Mouse (Mus musculus) spleen, adult 2 months (tissue): ENCODE data around the gene Mical2. TPM values are rescaled to one million over a fixed set of nuclear protein-coding genes. Genes with fewer than 3 reads are reported as not detected.

Experiments
- DNase-seq, 2 experiments: peaks; one replicate each; pipeline versions ENCODE4 v3.0.0 to v3.0.0-alpha.2; 2012 to 2021; ENCODE audit warnings: low spot score in 2 of 2, low read depth in 1 of 2
- H3K27ac ChIP-seq: fragments of 200-500 bp; 2 replicates; pipeline ENCODE4 v1.5.1; 2012; ENCODE audit warnings: low read length, inconsistent platforms; ENCODE audit not compliant: insufficient read depth
- H3K27me3 ChIP-seq: fragments of 200-500 bp; 2 replicates; pipeline ENCODE4 v1.6.1; 2012; ENCODE audit warnings: mild to moderate bottlenecking, moderate library complexity, low read length, inconsistent platforms; ENCODE audit not compliant: control insufficient read depth, insufficient read depth
- H3K36me3 ChIP-seq: fragments of 200-500 bp; 2 replicates; pipeline ENCODE4 v1.6.1; 2012; ENCODE audit warnings: mild to moderate bottlenecking, low read length, inconsistent platforms; ENCODE audit not compliant: control insufficient read depth, insufficient read depth
- H3K4me1 ChIP-seq: fragments of 200-500 bp; 2 replicates; pipeline ENCODE4 v1.6.1; 2011; ENCODE audit warnings: inconsistent platforms; ENCODE audit not compliant: control insufficient read depth, insufficient read depth, insufficient read length
- H3K4me3 ChIP-seq: fragments of 200-500 bp; 2 replicates; pipeline ENCODE4 v1.5.1; 2011; ENCODE audit warnings: mild to moderate bottlenecking, inconsistent platforms; ENCODE audit not compliant: insufficient read depth, insufficient read length; ENCODE audit errors: extremely low read depth
- CTCF ChIP-seq: fragments of 200-500 bp; IDR thresholded peaks from 2 replicates; pipeline ENCODE4 v1.5.1; 2011; ENCODE audit warnings: mild to moderate bottlenecking, inconsistent platforms; ENCODE audit not compliant: insufficient read depth, insufficient read length, insufficient replicate concordance; ENCODE audit errors: extremely low read depth
- POLR2A ChIP-seq: fragments of 200-500 bp; IDR thresholded peaks from 2 replicates; pipeline ENCODE4 v1.6.1; 2011; ENCODE audit warnings: low read depth, low read length, inconsistent platforms
- WGBS: fragments of 180-500 bp; shearing (Covaris S2); methylation state at CpG from one replicate; pipeline ENCODE4 v1.1.7; 2018; 5-methylcytosine and 5-hydroxymethylcytosine counted together
- polyA plus RNA-seq: library from polyadenylated mRNA; depleted of rRNA; stranded (reverse); fragments of >200 nt; gene quantifications from 2 replicates; pipeline ENCODE4 v1.2.3, GENCODE M21; 2012

Gene Mical2
- polyA plus RNA-seq, 1 experiment: 3.1 TPM

DNA sequence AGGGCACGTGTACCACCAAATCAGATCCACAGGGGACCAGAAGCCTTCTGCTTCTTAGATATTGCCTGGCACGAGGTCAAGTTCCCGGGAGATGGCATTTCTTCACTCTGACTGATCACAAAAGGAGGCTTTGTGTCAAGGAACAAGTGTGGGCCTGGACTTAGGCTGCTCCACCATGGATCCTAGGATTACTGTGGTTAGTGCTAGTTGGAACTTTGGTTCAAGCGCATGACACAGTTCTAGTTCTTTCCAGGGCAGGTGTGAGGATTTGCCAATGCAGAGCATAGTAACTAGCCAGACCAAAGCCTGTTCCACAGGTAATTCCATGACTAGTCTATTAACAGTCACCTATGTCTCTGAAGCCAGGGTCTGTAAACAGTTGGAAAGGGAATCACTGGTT, 20.8 kb downstream of the Mical2 start:
- H3K27ac ChIP-seq: no peak overlapping the region
- DNase-seq: no peak
- WGBS: 88% methylated on average over 4 of the region's 4 CpGs
- no peaks in the 10 kb centered on the region for H3K4me1 ChIP-seq
- no peak for TF ChIP-seq CTCF
- TF ChIP-seq POLR2A: no peak
- no peaks in the 10 kb centered on the region for H3K27me3 ChIP-seq
- no peaks in the 10 kb centered on the region for H3K36me3 ChIP-seq
- H3K4me3 ChIP-seq: no peak overlapping the region

DNA sequence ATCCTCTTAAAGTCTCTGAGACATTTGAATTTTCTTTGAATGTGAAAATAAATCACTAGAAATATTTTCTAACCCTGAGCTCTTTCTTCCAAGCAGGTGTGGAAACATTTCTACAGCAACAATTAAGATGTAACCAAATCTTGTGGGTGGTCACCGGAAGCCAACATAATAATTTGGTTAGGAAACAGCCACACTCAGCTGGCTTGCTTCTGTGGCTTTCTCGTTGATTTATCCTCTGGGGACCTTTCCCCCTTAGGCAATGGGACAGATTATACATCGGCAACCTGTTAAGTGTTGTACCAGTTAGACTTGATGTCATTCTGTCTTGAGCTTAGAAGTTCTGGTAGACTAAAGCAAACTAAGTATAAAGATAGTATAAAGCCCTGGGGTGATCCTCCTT, 22.2 kb downstream of the Mical2 start:
- no peak overlapping the region for H3K27ac ChIP-seq
- no peak for TF ChIP-seq CTCF
- H3K4me1 ChIP-seq: no peaks in the 10 kb centered on the region
- no peaks in the 10 kb centered on the region for H3K27me3 ChIP-seq
- no peaks in the 10 kb centered on the region for H3K36me3 ChIP-seq
- 26% methylated on average over 3 of the region's 3 CpGs for whole genome bisulfite sequencing
- no peak for DNase-seq
- no peak overlapping the region for H3K4me3 ChIP-seq

DNA sequence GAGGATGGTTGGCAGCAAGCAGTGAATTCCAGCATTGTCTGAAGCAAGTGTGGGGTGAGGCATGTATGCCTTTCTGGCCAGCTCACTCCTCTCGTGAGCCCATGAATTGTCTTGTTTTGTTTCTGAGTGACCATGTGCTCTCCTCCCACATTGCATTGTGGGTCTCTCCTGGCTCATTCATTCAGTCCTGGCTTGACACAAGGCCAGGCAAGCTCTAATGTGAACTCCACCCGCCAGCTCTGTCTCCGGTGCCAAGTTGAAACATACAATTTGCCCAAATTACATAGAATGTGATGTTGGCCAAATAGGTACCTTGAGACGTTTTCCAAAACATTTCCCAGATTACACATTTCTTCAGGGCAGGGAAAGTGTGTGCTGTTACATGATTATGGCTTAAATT, 23.8 kb downstream of the Mical2 start:
- DNase-seq: no peak
- Histone ChIP-seq H3K27me3 (no peaks in the 10 kb centered on the region), H3K4me3 (no peak overlapping the region), H3K4me1 (no peaks in the 10 kb centered on the region), H3K36me3 (no peaks in the 10 kb centered on the region), H3K27ac (no peak overlapping the region)
- WGBS: 79% methylated on average over 4 of the region's 4 CpGs
- TF ChIP-seq CTCF (no peak), POLR2A (no peak)

DNA sequence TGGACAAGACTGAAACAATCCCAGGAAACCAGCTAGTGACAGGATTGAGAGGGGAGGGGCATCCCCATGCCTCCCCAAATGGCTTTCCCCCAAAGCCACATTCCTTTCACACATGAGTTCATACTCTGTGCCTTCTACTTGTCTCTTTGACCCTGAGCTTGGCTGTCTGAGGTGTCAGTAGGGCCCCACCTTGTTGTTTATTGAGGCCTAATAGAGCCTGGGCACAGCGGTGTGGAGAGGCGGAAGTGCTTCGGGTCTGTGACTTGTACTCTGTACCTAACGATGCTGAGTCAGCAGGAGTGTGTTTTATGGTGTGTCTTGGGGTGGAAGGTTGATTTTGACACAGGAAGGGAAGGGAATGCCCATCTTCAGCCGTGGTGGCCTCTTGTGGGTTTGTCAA, 26.4 kb downstream of the Mical2 start:
- no peak overlapping the region for H3K4me3 ChIP-seq
- TF ChIP-seq CTCF (no peak), POLR2A (no peak)
- WGBS: 41% methylated on average over 5 of the region's 5 CpGs
- no peak for DNase-seq
- H3K27ac ChIP-seq: no peak overlapping the region
- H3K27me3 ChIP-seq: no peaks in the 10 kb centered on the region
- H3K36me3 ChIP-seq: no peaks in the 10 kb centered on the region
- no peaks in the 10 kb centered on the region for H3K4me1 ChIP-seq

GRCm38 (mm10) chr7:112254233-112254632, 28.6 kb downstream of the Mical2 start:
- WGBS: 85% methylated on average over 3 of the region's 3 CpGs
- DNase-seq: no peak
- no peak for TF ChIP-seq CTCF
- no peak for TF ChIP-seq POLR2A

DNA sequence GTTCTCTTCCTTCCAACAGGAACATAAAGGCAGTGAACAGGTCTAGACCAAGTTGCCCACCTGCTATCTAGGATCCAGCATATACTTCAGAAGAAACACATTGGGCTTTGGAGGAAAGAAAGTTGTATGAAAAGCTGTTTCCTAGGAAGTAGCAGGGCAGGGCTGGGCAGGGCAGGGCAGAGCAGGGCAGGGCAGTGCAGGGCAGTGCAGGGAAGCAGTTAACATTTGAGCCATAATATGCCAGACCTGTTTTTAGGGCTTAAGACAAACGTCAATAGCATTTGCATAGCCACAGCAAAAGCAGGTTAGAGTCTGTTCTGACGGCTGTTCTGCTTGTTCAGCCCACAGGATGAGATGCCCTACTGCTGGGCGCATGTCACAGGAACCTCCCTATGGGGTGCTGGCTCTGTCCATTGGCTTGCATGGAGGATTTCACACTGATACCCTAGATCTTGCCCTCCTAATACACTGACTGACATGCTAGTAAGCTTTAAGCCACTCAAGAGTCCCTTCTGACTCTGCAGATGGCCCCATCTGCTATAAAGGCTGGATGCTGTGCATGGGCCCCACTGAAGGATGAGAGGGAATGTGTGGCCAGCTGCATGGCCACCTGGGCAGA, 29.7 kb downstream of the Mical2 start:
- Histone ChIP-seq H3K27ac (no peak overlapping the region), H3K4me3 (no peak overlapping the region), H3K27me3 (no peaks in the 10 kb centered on the region), H3K4me1 (no peaks in the 10 kb centered on the region), H3K36me3 (no peaks in the 10 kb centered on the region)
- TF ChIP-seq POLR2A (no peak), CTCF (no peak)
- no peak for DNase-seq
- 81% methylated on average over 3 of the region's 3 CpGs for WGBS

More at GRCm38 (mm10) chr7:112254233-112254632, 28.6 kb downstream of the Mical2 start:
- H3K4me1 ChIP-seq: no peaks in the 10 kb centered on the region
- H3K4me3 ChIP-seq: no peak overlapping the region
- H3K27ac ChIP-seq: no peak overlapping the region
- H3K27me3 ChIP-seq: no peaks in the 10 kb centered on the region
- H3K36me3 ChIP-seq: no peaks in the 10 kb centered on the region

DNA sequence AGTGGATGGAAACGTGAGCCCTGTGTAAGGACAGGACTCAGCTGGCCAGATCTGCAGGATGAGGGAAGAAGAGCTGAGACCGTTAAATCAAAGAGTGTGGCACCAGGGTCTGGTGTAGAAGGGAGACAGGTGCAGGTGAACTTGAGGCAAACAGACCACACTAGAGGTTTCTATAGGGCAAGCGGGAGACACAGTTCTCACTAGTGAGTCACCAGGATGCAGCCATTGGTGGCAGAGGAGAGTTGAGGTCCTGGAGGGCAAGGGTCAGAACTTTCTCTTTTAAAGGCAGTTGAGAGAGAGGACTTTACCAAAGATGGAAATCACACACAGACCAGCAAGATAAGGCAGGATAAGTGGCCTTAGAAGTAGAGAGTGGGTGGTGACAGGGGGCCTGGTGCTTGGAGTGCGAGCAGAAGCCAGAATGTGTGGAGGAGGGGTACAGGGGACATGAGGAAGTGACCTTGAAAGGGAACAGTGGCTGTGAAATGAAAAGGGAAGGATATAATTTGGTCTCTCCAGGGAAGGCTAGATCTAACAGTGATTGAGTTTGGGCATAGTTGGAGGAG, 32.8 kb downstream of the Mical2 start:
- no peak overlapping the region for H3K4me3 ChIP-seq
- H3K36me3 ChIP-seq: no peaks in the 10 kb centered on the region
- H3K27me3 ChIP-seq: no peaks in the 10 kb centered on the region
- H3K27ac ChIP-seq: no peak overlapping the region
- WGBS: 53% methylated on average over 4 of the region's 4 CpGs
- DNase-seq: no peak
- no peaks in the 10 kb centered on the region for H3K4me1 ChIP-seq
- TF ChIP-seq POLR2A (no peak), CTCF (no peak)
